Mouse (Mus musculus): ENCODE measurements around the gene Tent2. TPM values are rescaled to one million over a fixed set of nuclear protein-coding genes. Genes with fewer than 3 reads are reported as not detected.
A peak's percentile ranks its signal among the peaks of the same experiment; 100 is the strongest.

Gene Tent2
- 4.3 and 9.6 TPM in 2 replicates for polyA plus RNA-seq (2012; rRNA removed)

GRCm38 (mm10) chr13:93191831-93192645 lies at the start of gene Tent2:
Gene Tent2 (minus strand): TSS chr13:93192385.
- Histone ChIP-seq H3K27ac (ENCODE audit: insufficient read depth, low read depth, low read length) (peak within 1 kb of the TSS; percentile 97), H3K4me1 (ENCODE audit: control insufficient read depth, insufficient read depth, insufficient read length, low read length) (peaks cover 6% of the 10 kb centered on the region; the same call in 1 of the 2 replicates), H3K4me3 (ENCODE audit: low read depth, low read length) (peak within 1 kb of the TSS; percentile 100), H3K36me3 (ENCODE audit: control insufficient read depth, insufficient read depth, low read length) (0 out of 2 replicates have a peak, but pooled peaks cover 2% of the 10 kb centered on the region), H3K27me3 (ENCODE audit: control insufficient read depth, insufficient read depth, low read length) (no peaks in the 10 kb centered on the region)
- TF ChIP-seq POLR2A (IDR thresholded peaks at IDR 0.05; ENCODE audit: low read depth, low read length), result peak; percentile 60; the same call in 1 of the 2 replicates
- no peak for TF ChIP-seq CTCF (IDR thresholded peaks at IDR 0.05; ENCODE audit: extremely low read depth, insufficient read length, insufficient replicate concordance, low read depth, low read length)
- under 1% methylated on average over 71 of the region's 72 CpGs for WGBS

- no peak overlapping the region for H3K4me3 ChIP-seq (ENCODE audit: low read depth, low read length)
- TF ChIP-seq POLR2A (IDR thresholded peaks at IDR 0.05; ENCODE audit: low read depth, low read length) (no peak), CTCF (IDR thresholded peaks at IDR 0.05; ENCODE audit: extremely low read depth, insufficient read length, insufficient replicate concordance, low read depth, low read length) (no peak)
- WGBS, result 81% methylated on average over 3 of the region's 3 CpGs
Measured at GRCm38 (mm10) chr13:93241180-93241579, 49.0 kb upstream of the Tent2 start.

GRCm38 (mm10) chr13:93239561-93239960 lies 47.4 kb upstream of the Tent2 start:
- H3K36me3 ChIP-seq (ENCODE audit: control insufficient read depth, insufficient read depth, low read length), result no peaks in the 10 kb centered on the region
- H3K4me1 ChIP-seq (ENCODE audit: control insufficient read depth, insufficient read depth, insufficient read length, low read length), result peaks cover 15% of the 10 kb centered on the region
- no peak overlapping the region for H3K4me3 ChIP-seq (ENCODE audit: low read depth, low read length)
- no peaks in the 10 kb centered on the region for H3K27me3 ChIP-seq (ENCODE audit: control insufficient read depth, insufficient read depth, low read length)
- 31% methylated on average over 7 of the region's 7 CpGs for WGBS
- peak overlapping the region; percentile 79 for H3K27ac ChIP-seq (ENCODE audit: insufficient read depth, low read depth, low read length)
- no peak for TF ChIP-seq POLR2A (IDR thresholded peaks at IDR 0.05; ENCODE audit: low read depth, low read length)

More at GRCm38 (mm10) chr13:93241180-93241579, 49.0 kb upstream of the Tent2 start:
- Histone ChIP-seq H3K27me3 (ENCODE audit: control insufficient read depth, insufficient read depth, low read length) (no peaks in the 10 kb centered on the region), H3K27ac (ENCODE audit: insufficient read depth, low read depth, low read length) (no peak overlapping the region), H3K4me1 (ENCODE audit: control insufficient read depth, insufficient read depth, insufficient read length, low read length) (peaks cover 15% of the 10 kb centered on the region), H3K36me3 (ENCODE audit: control insufficient read depth, insufficient read depth, low read length) (no peaks in the 10 kb centered on the region)

GRCm38 (mm10) chr13:93239134-93239533 lies 46.9 kb upstream of the Tent2 start:
- Histone ChIP-seq H3K27ac (ENCODE audit: insufficient read depth, low read depth, low read length) (peak overlapping the region; percentile 86; the same call in 1 of the 2 replicates), H3K36me3 (ENCODE audit: control insufficient read depth, insufficient read depth, low read length) (no peaks in the 10 kb centered on the region), H3K4me1 (ENCODE audit: control insufficient read depth, insufficient read depth, insufficient read length, low read length) (peaks cover 18% of the 10 kb centered on the region), H3K27me3 (ENCODE audit: control insufficient read depth, insufficient read depth, low read length) (no peaks in the 10 kb centered on the region), H3K4me3 (ENCODE audit: low read depth, low read length) (no peak overlapping the region)
- TF ChIP-seq POLR2A (IDR thresholded peaks at IDR 0.05; ENCODE audit: low read depth, low read length) (no peak), CTCF (IDR thresholded peaks at IDR 0.05; ENCODE audit: extremely low read depth, insufficient read length, insufficient replicate concordance, low read depth, low read length) (no peak)
- WGBS, result 28% methylated on average over 9 of the region's 9 CpGs

GRCm38 (mm10) chr13:93237677-93238398 lies 45.7 kb upstream of the Tent2 start:
- Histone ChIP-seq H3K27me3 (ENCODE audit: control insufficient read depth, insufficient read depth, low read length) (no peaks in the 10 kb centered on the region), H3K36me3 (ENCODE audit: control insufficient read depth, insufficient read depth, low read length) (no peaks in the 10 kb centered on the region), H3K4me3 (ENCODE audit: low read depth, low read length) (no peak overlapping the region), H3K4me1 (ENCODE audit: control insufficient read depth, insufficient read depth, insufficient read length, low read length) (peaks cover 16% of the 10 kb centered on the region), H3K27ac (ENCODE audit: insufficient read depth, low read depth, low read length) (peak overlapping the region; percentile 86)
- TF ChIP-seq POLR2A (IDR thresholded peaks at IDR 0.05; ENCODE audit: low read depth, low read length), result no peak
- no peak for TF ChIP-seq CTCF (IDR thresholded peaks at IDR 0.05; ENCODE audit: extremely low read depth, insufficient read length, insufficient replicate concordance, low read depth, low read length)
- 33% methylated on average over 9 of the region's 9 CpGs for WGBS

- Histone ChIP-seq H3K4me3 (ENCODE audit: low read depth, low read length) (no peak overlapping the region), H3K27me3 (ENCODE audit: control insufficient read depth, insufficient read depth, low read length) (no peaks in the 10 kb centered on the region), H3K4me1 (ENCODE audit: control insufficient read depth, insufficient read depth, insufficient read length, low read length) (peaks cover 20% of the 10 kb centered on the region), H3K27ac (ENCODE audit: insufficient read depth, low read depth, low read length) (no peak overlapping the region), H3K36me3 (ENCODE audit: control insufficient read depth, insufficient read depth, low read length) (no peaks in the 10 kb centered on the region)
- 55% methylated on average over 4 of the region's 4 CpGs for WGBS
- no peak for TF ChIP-seq POLR2A (IDR thresholded peaks at IDR 0.05; ENCODE audit: low read depth, low read length)
- no peak for TF ChIP-seq CTCF (IDR thresholded peaks at IDR 0.05; ENCODE audit: extremely low read depth, insufficient read length, insufficient replicate concordance, low read depth, low read length)
Measured at GRCm38 (mm10) chr13:93234267-93235039, 42.3 kb upstream of the Tent2 start.
